Mouse (Mus musculus) embryonic fibroblast, embryonic 13.5 days (primary cell): ENCODE measurements around the gene Zfp653.

Experiments used
- CTCF ChIP-seq: IDR thresholded peaks from 2 replicates; pipeline ENCODE4 v1.5.1; 2011; ENCODE audit warnings: mild to moderate bottlenecking, control low read depth, low read length, moderate library complexity, borderline replicate concordance; ENCODE audit not compliant: insufficient read depth
- POLR2A ChIP-seq: IDR thresholded peaks from 2 replicates; pipeline ENCODE4 v1.6.1; 2011; ENCODE audit warnings: low read depth, mild to moderate bottlenecking, control low read depth, low read length, moderate library complexity

GRCm38 (mm10) chr9:22065642-22066041 is 5.5 kb downstream of the Zfp653 start:
- TF ChIP-seq POLR2A (no peak), CTCF (no peak)
